Mouse (Mus musculus) megakaryocyte, embryonic 14.5 days (primary cell): Measurements from ENCODE around the gene Tmem104.

Source experiments
- FLI1 ChIP-seq: IDR thresholded peaks from 2 replicates; pipeline ENCODE4 v1.6.1; 2012; ENCODE audit warnings: low read length, inconsistent platforms, mixed read lengths
- GATA1 ChIP-seq: IDR thresholded peaks from 3 replicates; pipeline ENCODE4 v1.6.1; 2012; ENCODE audit warnings: mixed read lengths, low read length, inconsistent platforms, borderline replicate concordance

DNA sequence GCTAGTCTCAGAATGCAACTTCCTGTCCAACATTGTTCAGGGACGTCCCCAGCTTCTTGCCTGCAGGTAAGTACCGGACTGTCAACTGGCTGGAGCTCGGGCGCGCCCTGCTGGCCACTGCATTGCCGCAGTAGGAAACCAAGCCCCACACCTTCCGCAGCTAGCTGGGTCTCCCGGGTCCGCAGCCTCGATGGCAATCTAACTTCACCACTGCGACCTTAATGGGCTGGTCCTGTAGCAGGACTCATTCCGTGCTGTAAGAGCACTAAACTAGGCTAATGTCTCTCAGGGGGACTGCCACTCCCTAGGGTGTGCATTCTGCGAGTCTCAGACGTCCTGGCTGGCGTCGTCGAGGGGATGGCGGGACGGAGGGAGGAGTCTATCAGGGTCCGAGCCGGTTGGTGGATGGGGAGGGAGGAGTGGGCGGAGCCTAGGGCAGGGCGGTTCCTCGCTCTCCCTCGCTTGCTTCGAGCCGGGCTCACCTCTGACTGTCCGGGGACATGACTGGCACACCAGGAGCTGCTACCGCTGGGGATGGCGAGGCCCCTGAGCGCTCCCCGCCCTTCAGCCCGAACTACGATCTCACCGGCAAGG is 33.5 kb upstream of the Tmem104 start:
- no peak for TF ChIP-seq GATA1
- no peak for TF ChIP-seq FLI1
